Mouse (Mus musculus) intestine, postnatal 0 days (tissue): ENCODE results near the gene Plekhh3. TPM values are rescaled to one million over a fixed set of nuclear protein-coding genes. Genes with fewer than 3 reads are reported as not detected.

ENCODE experiments used
- ATAC-seq: fragments of 200-750 bp; cut with Nextera tagmentation; 2 replicates; pipeline ENCODE4 v1.8.0; 2017; ENCODE audit warnings: mild to moderate bottlenecking, moderate TSS enrichment, moderate library complexity
- H3K27ac ChIP-seq: fragments of 300-500 bp; sonication (generic); 2 replicates; pipeline ENCODE4 v1.5.1; 2014; ENCODE audit warnings: mild to moderate bottlenecking, low read depth, low read length, moderate library complexity
- H3K27me3 ChIP-seq: fragments of 300-500 bp; sonication (generic); replicated peaks from 2 replicates; pipeline ENCODE4 v1.6.1; 2014; ENCODE audit warnings: low read length, mixed read lengths; ENCODE audit not compliant: control insufficient read depth, insufficient read depth
- H3K36me3 ChIP-seq: fragments of 300-500 bp; sonication (generic); 2 replicates; pipeline ENCODE4 v1.6.1; 2014; ENCODE audit warnings: mild to moderate bottlenecking, moderate library complexity; ENCODE audit not compliant: control insufficient read depth, insufficient read depth
- H3K4me1 ChIP-seq: fragments of 300-500 bp; sonication (generic); replicated peaks from 2 replicates; pipeline ENCODE4 v1.6.1; 2014; ENCODE audit warnings: antibody characterized with exemption, low read length, mixed read lengths; ENCODE audit not compliant: control insufficient read depth, insufficient read depth
- H3K4me2 ChIP-seq: fragments of 300-500 bp; sonication (generic); replicated peaks from 2 replicates; pipeline ENCODE4 v1.6.1; 2014; ENCODE audit warnings: low read depth, mild to moderate bottlenecking, moderate library complexity
- H3K4me3 ChIP-seq: fragments of 300-500 bp; sonication (generic); 2 replicates; pipeline ENCODE4 v1.5.1; 2014; ENCODE audit warnings: low read depth, low read length
- H3K9ac ChIP-seq: fragments of 300-500 bp; sonication (generic); 2 replicates; pipeline ENCODE4 v1.6.1; 2014; ENCODE audit warnings: mild to moderate bottlenecking, low read depth, low read length
- H3K9me3 ChIP-seq: fragments of 300-500 bp; sonication (generic); 2 replicates; pipeline ENCODE4 v1.6.1; 2016; ENCODE audit warnings: mixed run types; ENCODE audit not compliant: control insufficient read depth
- CTCF ChIP-seq: sonication (generic); IDR thresholded peaks from 2 replicates; pipeline ENCODE4 v1.5.1; 2016; ENCODE audit warnings: low read depth, mild to moderate bottlenecking, control low read depth, antibody characterized with exemption, moderate library complexity
- WGBS: fragments of 180-500 bp; shearing (Covaris S2); extraction: QIAGEN DNeasy Blood & Tissue Kit; methylation state at CpG from one replicate; pipeline ENCODE4 v1.1.7; 2014; 5-methylcytosine and 5-hydroxymethylcytosine counted together
- polyA plus RNA-seq: library from polyadenylated mRNA; unstranded; fragments of >200 nt; fragmentation: Nextera tagmentation; extraction: Ambion mirVana; gene quantifications from 2 replicates; pipeline ENCODE4 v1.2.1, GENCODE M21; 2015

Plekhh3 gene
- polyA plus RNA-seq, 1 experiment from 2014 or later: 7.8 TPM

GRCm38 (mm10) chr11:101192646-101193045 lies 21.5 kb upstream of the Plekhh3 start:
- no peak overlapping the region for H3K27ac ChIP-seq
- H3K4me1 ChIP-seq: no peaks in the 10 kb centered on the region
- no peak overlapping the region for H3K9ac ChIP-seq
- no peaks in the 10 kb centered on the region for H3K27me3 ChIP-seq
- peaks cover 47% of the 10 kb centered on the region for H3K36me3 ChIP-seq
- ATAC-seq: no peak
- no peaks in the 10 kb centered on the region for H3K9me3 ChIP-seq
- H3K4me2 ChIP-seq: no peak overlapping the region
- 92% methylated on average over 6 of the region's 6 CpGs for WGBS
- H3K4me3 ChIP-seq: no peak overlapping the region
- TF ChIP-seq CTCF: no peak

- no peak overlapping the region for H3K27ac ChIP-seq
- peaks cover 43% of the 10 kb centered on the region for H3K36me3 ChIP-seq
- no peak overlapping the region for H3K9ac ChIP-seq
- 85% methylated on average over 4 of the region's 4 CpGs for WGBS
- TF ChIP-seq CTCF: no peak
- no peak for ATAC-seq
- H3K9me3 ChIP-seq: no peaks in the 10 kb centered on the region
- H3K4me1 ChIP-seq: no peaks in the 10 kb centered on the region
- no peaks in the 10 kb centered on the region for H3K27me3 ChIP-seq
- no peak overlapping the region for H3K4me3 ChIP-seq
- no peak overlapping the region for H3K4me2 ChIP-seq
These were observed 20.8 kb upstream of the Plekhh3 start for GRCm38 (mm10) chr11:101191919-101192470.

- Histone ChIP-seq H3K9ac (no peak overlapping the region), H3K4me1 (no peaks in the 10 kb centered on the region), H3K36me3 (peaks cover 41% of the 10 kb centered on the region), H3K27ac (no peak overlapping the region), H3K4me2 (no peak overlapping the region), H3K4me3 (no peak overlapping the region), H3K27me3 (no peaks in the 10 kb centered on the region), H3K9me3 (no peaks in the 10 kb centered on the region)
- TF ChIP-seq CTCF: no peak
- 64% methylated on average over 17 of the region's 17 CpGs for WGBS
- ATAC-seq: no peak
These were observed 20.1 kb upstream of the Plekhh3 start for GRCm38 (mm10) chr11:101190913-101191907.

- ATAC-seq: no peak
- Histone ChIP-seq H3K4me2 (0 out of 2 replicates have a peak overlapping the region, but pooled peaks have one; percentile 3), H3K27me3 (no peaks in the 10 kb centered on the region), H3K9ac (no peak overlapping the region), H3K9me3 (no peaks in the 10 kb centered on the region), H3K4me3 (no peak overlapping the region), H3K27ac (peak overlapping the region; percentile 73), H3K36me3 (peaks cover 34% of the 10 kb centered on the region), H3K4me1 (no peaks in the 10 kb centered on the region)
- WGBS: 48% methylated on average over 8 of the region's 8 CpGs
- TF ChIP-seq CTCF: no peak
These were observed 19.2 kb upstream of the Plekhh3 start for GRCm38 (mm10) chr11:101190181-101190912.

- H3K27me3 ChIP-seq: no peaks in the 10 kb centered on the region
- no peak overlapping the region for H3K9ac ChIP-seq
- H3K4me1 ChIP-seq: no peaks in the 10 kb centered on the region
- no peaks in the 10 kb centered on the region for H3K9me3 ChIP-seq
- H3K4me2 ChIP-seq: 0 out of 2 replicates have a peak overlapping the region, but pooled peaks have one; percentile 3
- H3K27ac ChIP-seq: peak overlapping the region; percentile 73
- no peak overlapping the region for H3K4me3 ChIP-seq
- ATAC-seq: peak; percentile 20; the same call in 1 of the 2 replicates
- WGBS: 19% methylated on average over 6 of the region's 6 CpGs
- TF ChIP-seq CTCF: no peak
- H3K36me3 ChIP-seq: peaks cover 29% of the 10 kb centered on the region
These were observed 18.5 kb upstream of the Plekhh3 start for GRCm38 (mm10) chr11:101189495-101190180.
